Comparison of ENCODE assay signal across 24 mouse cellular contexts in the genomic region with DNA sequence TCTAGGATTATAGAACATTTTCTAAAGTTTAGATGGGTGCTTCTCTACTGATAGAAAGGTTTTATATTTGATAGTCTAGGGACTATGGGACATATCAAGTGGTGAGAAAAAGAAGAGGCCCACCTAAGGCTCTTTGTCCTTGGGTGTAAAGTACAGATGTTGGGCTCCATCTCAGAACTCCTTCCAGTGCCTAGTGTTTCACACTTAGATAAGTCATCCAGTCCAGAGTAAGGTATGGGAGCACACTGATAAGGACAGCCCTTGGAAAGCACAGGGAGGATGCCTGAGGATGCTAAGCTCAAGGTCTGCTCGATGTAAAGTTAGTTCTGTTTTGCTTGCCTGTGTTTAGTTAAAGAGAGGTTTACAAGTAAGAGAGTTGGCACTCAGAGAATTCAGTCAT.
DNase-seq lines count a peak whose midpoint lies in the region; ATAC-seq and TF ChIP-seq lines count a peak whose summit lies in the region.
"Had no signal": no experiment of that assay in that cellular context is flagged by ENCODE, and none has a peak within 500 bp of the region (broad histone marks: within the 10 kb centered on the region; RNA-seq: fewer than 3 reads in every experiment).

No protein-coding gene starts in this region.

- H3K27ac ChIP-seq in liver, embryonic 14.5 days, result no peak overlapping the region
- H3K27ac ChIP-seq: embryonic facial prominence, embryonic 13.5 days; heart, embryonic 10.5 days; hindbrain, embryonic 13.5 days; hindbrain, postnatal 0 days had no signal

- 32% methylated on average over 1 of the region's 1 CpGs for WGBS in liver, embryonic 14.5 days (ENCODE audit: insufficient replicate concordance)

- no peak overlapping the region for H3K4me3 ChIP-seq in liver, embryonic 14.5 days (ENCODE audit: insufficient read depth in 1 of 2, low read depth in 2 of 2, low read length in 2 of 2)
- H3K4me3 ChIP-seq: embryonic facial prominence, embryonic 13.5 days; forebrain, embryonic 10.5 days; heart, embryonic 10.5 days; hindbrain, embryonic 13.5 days had no signal

- no peaks in the 10 kb centered on the region for H3K36me3 ChIP-seq in liver, embryonic 14.5 days (replicated peaks; ENCODE audit: control insufficient read depth, insufficient read depth, low read depth)
- H3K36me3 ChIP-seq: embryonic facial prominence, embryonic 13.5 days; G1E had no signal

- H3K9ac ChIP-seq in liver, embryonic 14.5 days (replicated peaks), result no peak overlapping the region
- H3K9ac ChIP-seq: embryonic facial prominence, embryonic 13.5 days; hindbrain, embryonic 13.5 days had no signal

- H3K4me2 ChIP-seq in liver, embryonic 14.5 days (ENCODE audit: low read depth), result no peak overlapping the region
- H3K4me2 ChIP-seq: embryonic facial prominence, embryonic 13.5 days; hindbrain, embryonic 13.5 days had no signal

- H3K27me3 ChIP-seq in liver, embryonic 14.5 days (ENCODE audit: control insufficient read depth, insufficient read depth, low read length), result no peaks in the 10 kb centered on the region
- H3K27me3 ChIP-seq: embryonic facial prominence, embryonic 13.5 days; hindbrain, embryonic 13.5 days had no signal

- H3K4me1 ChIP-seq in liver, embryonic 14.5 days (replicated peaks; ENCODE audit: control insufficient read depth in 2 of 2, insufficient read depth in 2 of 2, low read length in 1 of 2), result peaks cover 6 to 9% of the 10 kb centered on the region in 2 experiments; a peak in 3 of 4 replicates

- no peak for TF ChIP-seq CTCF in liver, embryonic 14.5 days (IDR thresholded peaks at IDR 0.05; ENCODE audit: low read depth)

- intact Hi-C loops in heart, postnatal 10 days (cut with DNase I), result no loop called here
- intact Hi-C loops in left cerebral cortex, postnatal 25 days (cut with DNase I), result no loop called here

- no peaks in the 10 kb centered on the region for H3K9me3 ChIP-seq in liver, embryonic 14.5 days (ENCODE audit: control insufficient read depth, low read length)
- H3K9me3 ChIP-seq: embryonic facial prominence, embryonic 13.5 days; forebrain, embryonic 10.5 days; G1E; heart, embryonic 10.5 days; hindbrain, embryonic 13.5 days had no signal

- DNase-seq in heart, adult 11 months, result peak; percentile 65
- no peak for DNase-seq in heart, postnatal 10 days
- peak; percentile 13 for DNase-seq in c-Kit-negative CD71-positive TER-119-positive erythroid progenitor cells, embryonic 14.5 days (ENCODE audit: low read depth, low spot score)
- DNase-seq in liver, embryonic 14.5 days (ENCODE audit: low read depth in 3 of 3, low spot score in 3 of 3), result peak; percentile 24 to 31 (median 24)
- no peak for DNase-seq in right cerebral cortex, postnatal 10 days (ENCODE audit: low spot score in 2 of 2)
- DNase-seq in left cerebral cortex, postnatal 25 days (ENCODE audit: low spot score in 2 of 2), result no peak
- DNase-seq: adrenal gland, postnatal 10 days; B cell, adult 2 months; cerebellum, adult 2 months; cerebellum, postnatal 14 days; embryo, embryonic 11 days; gastrocnemius, postnatal 36 days; heart, adult 18-20 months; heart, postnatal 14 days had no signal

- TF ChIP-seq EP300 in liver, embryonic 14.5 days (IDR thresholded peaks at IDR 0.05; ENCODE audit: low read depth), result peak; percentile 27; the same call in 1 of the 2 replicates

- ATAC-seq in erythroblast, adult 5-6 weeks (replicated peaks; ENCODE audit: low FRiP score, poor library complexity, severe bottlenecking), result peak; percentile 55; the same call in 1 of the 2 replicates
- peak; percentile 89 for ATAC-seq in liver, embryonic 14.5 days (ENCODE audit: insufficient read depth)
- no peak for ATAC-seq in inflammation-experienced regulatory T-cells, adult 6 months
- ATAC-seq: CD4-positive, CD25-positive, alpha-beta regulatory T cell, adult 4 months; forebrain, embryonic 14.5 days; hindbrain, postnatal 0 days had no signal

Comparison
In these comparisons a context has a peak if more than half of its experiments do, and no peak if none do; other contexts are left out.
1. DNase-seq: peak in heart, adult 11 months (single experiment), c-Kit-negative CD71-positive TER-119-positive erythroid progenitor cells, embryonic 14.5 days (single experiment) and liver, embryonic 14.5 days (3 of 3); none in heart, postnatal 10 days (0 of 2), right cerebral cortex, postnatal 10 days (0 of 2) and left cerebral cortex, postnatal 25 days (0 of 2).